In genomic region chr15:6625607-6626033, GRCm38 (mm10) we compare ENCODE assay signal across 7 mouse cellular contexts.
A peak's percentile ranks its signal among the peaks of the same experiment; 100 is the strongest.
DNase-seq lines count a peak whose midpoint lies in the region; ATAC-seq and TF ChIP-seq lines count a peak whose summit lies in the region.

No protein-coding gene starts in this region.

- no peaks in the 10 kb centered on the region for H3K27me3 ChIP-seq in MEL (ENCODE audit: control insufficient read depth in 1 of 2, insufficient read depth in 2 of 2, low read length in 2 of 2)
- H3K27me3 ChIP-seq in forebrain, embryonic 11.5 days (ENCODE audit: control insufficient read depth, insufficient read depth, low read length), result no peaks in the 10 kb centered on the region
- H3K27me3 ChIP-seq in hindbrain, embryonic 13.5 days, result no peaks in the 10 kb centered on the region
- no peaks in the 10 kb centered on the region for H3K27me3 ChIP-seq in lung, embryonic 16.5 days (ENCODE audit: control insufficient read depth, insufficient read depth, low read depth, low read length)

- peak overlapping the region; percentile 29; the same call in 1 of the 2 replicates for H3K4me2 ChIP-seq in forebrain, embryonic 11.5 days (ENCODE audit: low read depth, low read length, severe bottlenecking)
- H3K4me2 ChIP-seq in hindbrain, embryonic 13.5 days, result peak overlapping the region; percentile 57
- H3K4me2 ChIP-seq in lung, embryonic 16.5 days (ENCODE audit: low read depth, low read length), result peak overlapping the region; percentile 41

- peaks cover 0 to 46% of the 10 kb centered on the region in 2 experiments; a peak in 2 of 4 replicates for H3K36me3 ChIP-seq in MEL (ENCODE audit: control insufficient read depth in 1 of 2, insufficient read depth in 2 of 2, low read length in 2 of 2)
- no peaks in the 10 kb centered on the region for H3K36me3 ChIP-seq in forebrain, embryonic 11.5 days (ENCODE audit: control insufficient read depth, insufficient read depth, low read length)
- no peaks in the 10 kb centered on the region for H3K36me3 ChIP-seq in hindbrain, embryonic 13.5 days
- H3K36me3 ChIP-seq in lung, embryonic 16.5 days (ENCODE audit: control insufficient read depth, insufficient read depth, low read length), result no peaks in the 10 kb centered on the region

- TF ChIP-seq RAD21 in MEL (IDR thresholded peaks at IDR 0.05; ENCODE audit: low read depth, low read length), result peak; percentile 89

- peak; percentile 85 for DNase-seq in MEL (ENCODE audit: low read depth, low spot score)
- DNase-seq in brain, embryonic 14.5 days (ENCODE audit: low read depth), result peak; percentile 86
- no peak for DNase-seq in forebrain, embryonic 11.5 days (ENCODE audit: low spot score)
- peak; percentile 44 for DNase-seq in layer of hippocampus, adult 9-11 months
- peak; percentile 66 to 76 for DNase-seq in right cerebral cortex, postnatal 10 days (ENCODE audit: low spot score in 2 of 2)

- 0 out of 2 replicates have a peak, but pooled peaks have one; percentile 16 for ATAC-seq in forebrain, embryonic 11.5 days (replicated peaks; ENCODE audit: low FRiP score)
- peak; percentile 62; the same call in 1 of the 2 replicates for ATAC-seq in hindbrain, embryonic 13.5 days (ENCODE audit: low FRiP score)
- peak; percentile 59; the same call in 1 of the 2 replicates for ATAC-seq in lung, embryonic 16.5 days (ENCODE audit: low read depth)

- H3K9me3 ChIP-seq in MEL (replicated peaks; ENCODE audit: insufficient read depth, low read length), result no peaks in the 10 kb centered on the region
- H3K9me3 ChIP-seq in forebrain, embryonic 11.5 days (ENCODE audit: control insufficient read depth, low read length), result no peaks in the 10 kb centered on the region
- H3K9me3 ChIP-seq in hindbrain, embryonic 13.5 days, result no peaks in the 10 kb centered on the region
- H3K9me3 ChIP-seq in lung, embryonic 16.5 days (ENCODE audit: control insufficient read depth, low read length), result no peaks in the 10 kb centered on the region

- peak overlapping the region; percentile 36 to 43; a peak in 3 of 4 replicates for H3K4me3 ChIP-seq in MEL (ENCODE audit: control insufficient read depth in 1 of 2, insufficient read depth in 1 of 2, low read depth in 2 of 2, low read length in 2 of 2)
- H3K4me3 ChIP-seq in forebrain, embryonic 11.5 days (ENCODE audit: low read depth, low read length), result no peak overlapping the region
- peak overlapping the region; percentile 12; the same call in 1 of the 2 replicates for H3K4me3 ChIP-seq in hindbrain, embryonic 13.5 days
- peak overlapping the region; percentile 19; the same call in 1 of the 2 replicates for H3K4me3 ChIP-seq in lung, embryonic 16.5 days (ENCODE audit: low read length)

- peak overlapping the region; percentile 86 for H3K27ac ChIP-seq in MEL (ENCODE audit: control insufficient read depth, low read depth, low read length)
- H3K27ac ChIP-seq in forebrain, embryonic 11.5 days (ENCODE audit: low read depth, low read length), result no peak overlapping the region
- H3K27ac ChIP-seq in hindbrain, embryonic 13.5 days, result no peak overlapping the region
- H3K27ac ChIP-seq in lung, embryonic 16.5 days (ENCODE audit: low read length), result no peak overlapping the region

- peaks cover 11 to 35% of the 10 kb centered on the region in 2 experiments for H3K4me1 ChIP-seq in MEL (ENCODE audit: control insufficient read depth in 1 of 2, insufficient read depth in 2 of 2, low read length in 2 of 2)
- H3K4me1 ChIP-seq in forebrain, embryonic 11.5 days (replicated peaks; ENCODE audit: control insufficient read depth, insufficient read depth, low read length), result no peaks in the 10 kb centered on the region; the same call in 1 of the 2 replicates
- peaks cover 14% of the 10 kb centered on the region for H3K4me1 ChIP-seq in hindbrain, embryonic 13.5 days (replicated peaks)
- peaks cover 10% of the 10 kb centered on the region for H3K4me1 ChIP-seq in lung, embryonic 16.5 days (replicated peaks; ENCODE audit: control insufficient read depth, insufficient read depth, low read length)

- TF ChIP-seq EP300 in MEL (IDR thresholded peaks at IDR 0.05; ENCODE audit: low read depth in 1 of 2, low read length in 2 of 2), result 0 out of 4 replicates have a peak, but pooled peaks of 1 of the 2 experiments have one; percentile 19

- 4% methylated on average over 6 of the region's 6 CpGs for WGBS in forebrain, embryonic 11.5 days
- WGBS in hindbrain, embryonic 13.5 days, result 4% methylated on average over 6 of the region's 6 CpGs
- WGBS in lung, embryonic 16.5 days, result 3% methylated on average over 6 of the region's 6 CpGs

- peak overlapping the region; percentile 39 for H3K9ac ChIP-seq in MEL (ENCODE audit: control insufficient read depth, low read depth, low read length, poor library complexity, severe bottlenecking)
- no peak overlapping the region for H3K9ac ChIP-seq in forebrain, embryonic 11.5 days (ENCODE audit: low read length)
- H3K9ac ChIP-seq in hindbrain, embryonic 13.5 days, result no peak overlapping the region
- no peak overlapping the region for H3K9ac ChIP-seq in lung, embryonic 16.5 days (ENCODE audit: low read length)

- TF ChIP-seq CTCF in MEL (IDR thresholded peaks at IDR 0.05 in 2 of 3, conservative IDR thresholded peaks at IDR 0.05 in 1 of 3; ENCODE audit: control insufficient read depth in 1 of 3, insufficient read depth in 1 of 3, low read depth in 2 of 3, low read length in 3 of 3, poor library complexity in 1 of 3, severe bottlenecking in 1 of 3), result peak; percentile 48 to 94 (median 74)
- TF ChIP-seq CTCF in brain, embryonic 14.5 days (IDR thresholded peaks at IDR 0.05; ENCODE audit: borderline replicate concordance, extremely low read depth, insufficient read depth, insufficient read length), result peak; percentile 71; the same call in 1 of the 2 replicates

- TF ChIP-seq POLR2A in MEL (IDR thresholded peaks at IDR 0.05; ENCODE audit: control insufficient read depth in 1 of 2, insufficient read depth in 1 of 2, low read depth in 1 of 2, low read length in 2 of 2, poor library complexity in 1 of 2), result no peak
- TF ChIP-seq POLR2A in brain, embryonic 14.5 days (IDR thresholded peaks at IDR 0.05; ENCODE audit: borderline replicate concordance, extremely low read depth, insufficient read depth, insufficient read length, poor library complexity, severe bottlenecking), result no peak

- no peaks in the 10 kb centered on the region for H3K79me2 ChIP-seq in MEL (ENCODE audit: control insufficient read depth, insufficient read depth, low read length, poor library complexity)

TF ChIP-seq in MEL, 35 proteins besides CTCF, POLR2A, EP300 and RAD21:
- TF ChIP-seq ETS1 (IDR thresholded peaks at IDR 0.05; ENCODE audit: low read depth, low read length) (peak; percentile 39; the same call in 1 of the 2 replicates), MYC (IDR thresholded peaks at IDR 0.05; ENCODE audit: low read depth, low read length) (peak; percentile 31; the same call in 1 of the 2 replicates), ELF1 (IDR thresholded peaks at IDR 0.05; ENCODE audit: low read depth, low read length) (0 out of 2 replicates have a peak, but pooled peaks have one; percentile 68), MXI1 (IDR thresholded peaks at IDR 0.05; ENCODE audit: low read depth, low read length) (peak; percentile 54), TBP (IDR thresholded peaks at IDR 0.05; ENCODE audit: low read depth, low read length) (peak; percentile 49; the same call in 1 of the 2 replicates), SIN3A (IDR thresholded peaks at IDR 0.05; ENCODE audit: low read length) (peak; percentile 60), ZC3H11A (IDR thresholded peaks at IDR 0.05; ENCODE audit: low read depth, low read length) (peak; percentile 87), CHD2 (IDR thresholded peaks at IDR 0.05; ENCODE audit: low read length) (no peak), USF2 (IDR thresholded peaks at IDR 0.05; ENCODE audit: borderline replicate concordance in 1 of 2, insufficient read depth in 1 of 2, low read depth in 1 of 2, low read length in 2 of 2) (no peak), JUND (IDR thresholded peaks at IDR 0.05; ENCODE audit: low read depth, low read length) (no peak), RCOR1 (IDR thresholded peaks at IDR 0.05; ENCODE audit: low read depth, low read length) (0 out of 2 replicates have a peak, but pooled peaks have one; percentile 19), SMC3 (IDR thresholded peaks at IDR 0.05; ENCODE audit: low read depth, low read length) (peak; percentile 83), HCFC1 (IDR thresholded peaks at IDR 0.05; ENCODE audit: low read depth, low read length) (0 out of 2 replicates have a peak, but pooled peaks have one; percentile 37)
